Mouse (Mus musculus): ENCODE data around the gene Plekhg3. TPM values are rescaled to one million over a fixed set of nuclear protein-coding genes. Genes with fewer than 3 reads are reported as not detected.

Gene Plekhg3
- polyA plus RNA-seq, 1 experiment, result 57.9 TPM

GRCm38 (mm10) chr12:76579806-76580205 lies 49.1 kb downstream of the Plekhg3 start:
- 76% methylated on average over 1 of the region's 1 CpGs for WGBS
- Histone ChIP-seq H3K36me3 (ENCODE audit: control insufficient read depth, insufficient read depth, low read length) (peaks cover 12% of the 10 kb centered on the region), H3K4me3 (ENCODE audit: insufficient read depth, low read depth, low read length) (no peak overlapping the region)

GRCm38 (mm10) chr12:76582139-76582538 lies 51.4 kb downstream of the Plekhg3 start:
- Histone ChIP-seq H3K4me3 (ENCODE audit: insufficient read depth, low read depth, low read length) (no peak overlapping the region), H3K27ac (ENCODE audit: insufficient read depth, low read depth, low read length) (no peak overlapping the region), H3K4me1 (ENCODE audit: control insufficient read depth, insufficient read depth, low read length) (peaks cover 14% of the 10 kb centered on the region; the same call in 1 of the 2 replicates), H3K36me3 (ENCODE audit: control insufficient read depth, insufficient read depth, low read length) (peaks cover 8% of the 10 kb centered on the region), H3K27me3 (replicated peaks; ENCODE audit: control insufficient read depth, insufficient read depth, low read length) (no peaks in the 10 kb centered on the region)
- WGBS, result 50% methylated on average over 3 of the region's 3 CpGs
- TF ChIP-seq POLR2A (IDR thresholded peaks at IDR 0.05; ENCODE audit: low read depth, low read length) (no peak), CTCF (conservative IDR thresholded peaks at IDR 0.05; ENCODE audit: insufficient read depth, insufficient read length, low read depth, low read length) (no peak)
- peak; percentile 53 for DNase-seq

More at GRCm38 (mm10) chr12:76579806-76580205, 49.1 kb downstream of the Plekhg3 start:
- no peak overlapping the region for H3K27ac ChIP-seq (ENCODE audit: insufficient read depth, low read depth, low read length)
- no peak for TF ChIP-seq CTCF (conservative IDR thresholded peaks at IDR 0.05; ENCODE audit: insufficient read depth, insufficient read length, low read depth, low read length)
- TF ChIP-seq POLR2A (IDR thresholded peaks at IDR 0.05; ENCODE audit: low read depth, low read length), result no peak
- no peaks in the 10 kb centered on the region for H3K27me3 ChIP-seq (replicated peaks; ENCODE audit: control insufficient read depth, insufficient read depth, low read length)
- DNase-seq, result no peak
- peaks cover 14% of the 10 kb centered on the region; the same call in 1 of the 2 replicates for H3K4me1 ChIP-seq (ENCODE audit: control insufficient read depth, insufficient read depth, low read length)

- peak; percentile 63 for DNase-seq
- no peak overlapping the region for H3K4me3 ChIP-seq (ENCODE audit: insufficient read depth, low read depth, low read length)
- whole genome bisulfite sequencing, result 12% methylated on average over 6 of the region's 6 CpGs
- no peak overlapping the region; the same call in 1 of the 2 replicates for H3K27ac ChIP-seq (ENCODE audit: insufficient read depth, low read depth, low read length)
- H3K27me3 ChIP-seq (replicated peaks; ENCODE audit: control insufficient read depth, insufficient read depth, low read length), result no peaks in the 10 kb centered on the region
- H3K36me3 ChIP-seq (ENCODE audit: control insufficient read depth, insufficient read depth, low read length), result peaks cover 5% of the 10 kb centered on the region
- H3K4me1 ChIP-seq (ENCODE audit: control insufficient read depth, insufficient read depth, low read length), result peaks cover 14% of the 10 kb centered on the region; the same call in 1 of the 2 replicates
- no peak for TF ChIP-seq CTCF (conservative IDR thresholded peaks at IDR 0.05; ENCODE audit: insufficient read depth, insufficient read length, low read depth, low read length)
- TF ChIP-seq POLR2A (IDR thresholded peaks at IDR 0.05; ENCODE audit: low read depth, low read length), result peak; percentile 5
Observed at GRCm38 (mm10) chr12:76582841-76583240, 52.1 kb downstream of the Plekhg3 start.

GRCm38 (mm10) chr12:76583454-76583853 lies 52.8 kb downstream of the Plekhg3 start:
- Histone ChIP-seq H3K27me3 (replicated peaks; ENCODE audit: control insufficient read depth, insufficient read depth, low read length) (no peaks in the 10 kb centered on the region), H3K36me3 (ENCODE audit: control insufficient read depth, insufficient read depth, low read length) (peaks cover under 1% of the 10 kb centered on the region; the same call in 1 of the 2 replicates), H3K4me3 (ENCODE audit: insufficient read depth, low read depth, low read length) (no peak overlapping the region), H3K27ac (ENCODE audit: insufficient read depth, low read depth, low read length) (no peak overlapping the region), H3K4me1 (ENCODE audit: control insufficient read depth, insufficient read depth, low read length) (peaks cover 9% of the 10 kb centered on the region; the same call in 1 of the 2 replicates)
- DNase-seq, result no peak
- no peak for TF ChIP-seq POLR2A (IDR thresholded peaks at IDR 0.05; ENCODE audit: low read depth, low read length)
- no peak for TF ChIP-seq CTCF (conservative IDR thresholded peaks at IDR 0.05; ENCODE audit: insufficient read depth, insufficient read length, low read depth, low read length)
- 92% methylated on average over 7 of the region's 7 CpGs for WGBS

- Histone ChIP-seq H3K27me3 (replicated peaks; ENCODE audit: control insufficient read depth, insufficient read depth, low read length) (no peaks in the 10 kb centered on the region), H3K27ac (ENCODE audit: insufficient read depth, low read depth, low read length) (no peak overlapping the region), H3K4me1 (ENCODE audit: control insufficient read depth, insufficient read depth, low read length) (peaks cover 8% of the 10 kb centered on the region; the same call in 1 of the 2 replicates), H3K36me3 (ENCODE audit: control insufficient read depth, insufficient read depth, low read length) (no peaks in the 10 kb centered on the region), H3K4me3 (ENCODE audit: insufficient read depth, low read depth, low read length) (no peak overlapping the region)
- TF ChIP-seq POLR2A (IDR thresholded peaks at IDR 0.05; ENCODE audit: low read depth, low read length) (no peak), CTCF (conservative IDR thresholded peaks at IDR 0.05; ENCODE audit: insufficient read depth, insufficient read length, low read depth, low read length) (no peak)
- DNase-seq, result no peak
Observed at GRCm38 (mm10) chr12:76585028-76585427, 54.3 kb downstream of the Plekhg3 start.

- Histone ChIP-seq H3K27ac (ENCODE audit: insufficient read depth, low read depth, low read length) (no peak overlapping the region), H3K4me1 (ENCODE audit: control insufficient read depth, insufficient read depth, low read length) (no peaks in the 10 kb centered on the region; the same call in 1 of the 2 replicates), H3K4me3 (ENCODE audit: insufficient read depth, low read depth, low read length) (no peak overlapping the region), H3K36me3 (ENCODE audit: control insufficient read depth, insufficient read depth, low read length) (no peaks in the 10 kb centered on the region), H3K27me3 (replicated peaks; ENCODE audit: control insufficient read depth, insufficient read depth, low read length) (no peaks in the 10 kb centered on the region)
- TF ChIP-seq CTCF (conservative IDR thresholded peaks at IDR 0.05; ENCODE audit: insufficient read depth, insufficient read length, low read depth, low read length) (no peak), POLR2A (IDR thresholded peaks at IDR 0.05; ENCODE audit: low read depth, low read length) (no peak)
- no peak for DNase-seq
- 81% methylated on average over 11 of the region's 11 CpGs for WGBS
Observed at GRCm38 (mm10) chr12:76587357-76587756, 56.7 kb downstream of the Plekhg3 start.

GRCm38 (mm10) chr12:76589531-76589930 lies 58.8 kb downstream of the Plekhg3 start:
- peak; percentile 51 for DNase-seq
- TF ChIP-seq CTCF (conservative IDR thresholded peaks at IDR 0.05; ENCODE audit: insufficient read depth, insufficient read length, low read depth, low read length), result no peak
- TF ChIP-seq POLR2A (IDR thresholded peaks at IDR 0.05; ENCODE audit: low read depth, low read length), result no peak
- no peak overlapping the region for H3K4me3 ChIP-seq (ENCODE audit: insufficient read depth, low read depth, low read length)
- no peaks in the 10 kb centered on the region for H3K4me1 ChIP-seq (ENCODE audit: control insufficient read depth, insufficient read depth, low read length)
- no peaks in the 10 kb centered on the region for H3K36me3 ChIP-seq (ENCODE audit: control insufficient read depth, insufficient read depth, low read length)
- 17% methylated on average over 6 of the region's 6 CpGs for WGBS
- no peaks in the 10 kb centered on the region for H3K27me3 ChIP-seq (replicated peaks; ENCODE audit: control insufficient read depth, insufficient read depth, low read length)
- no peak overlapping the region for H3K27ac ChIP-seq (ENCODE audit: insufficient read depth, low read depth, low read length)

All from kidney, adult 2 months (tissue).